Mouse (Mus musculus) left cerebral cortex, adult 8-10 months (tissue): ENCODE measurements around the gene Catspere2. TPM values are rescaled to one million over a fixed set of nuclear protein-coding genes. Genes with fewer than 3 reads are reported as not detected.

Source experiments
- DNase-seq, 2 experiments: peaks; one replicate each; pipeline ENCODE4 v3.0.0; 2022; ENCODE audit warnings: low spot score in 2 of 2
- total RNA-seq, 4 experiments: library from RNA; stranded (reverse); gene quantifications; 2 replicates each; pipeline ENCODE4 v1.2.4; 2022

The Catspere2 gene
- total RNA-seq, 4 experiments from 2014 or later = 8.3 to 9.1 (median 8.7) TPM

GRCm38 (mm10) chr1:178218305-178218704 lies 235.1 kb downstream of the Catspere2 start:
- DNase-seq = no peak

GRCm38 (mm10) chr1:178219166-178220077 lies 236.2 kb downstream of the Catspere2 start:
- DNase-seq = no peak

Other genes with a start within 250 kb of the Catspere2 start
- 10 to 100 TPM; 69.8 to 74.2 (median 74.2) TPM for gene Adss, start 186.9 kb upstream of the Catspere2 start, total RNA-seq
- gene Desi2, start 204.0 kb downstream of the Catspere2 start, total RNA-seq = 10 to 100 TPM; 16.0 to 17.5 (median 17.0) TPM